Mouse (Mus musculus): Measurements from ENCODE around the gene Atp6v0a1. TPM values are rescaled to one million over a fixed set of nuclear protein-coding genes. Genes with fewer than 3 reads are reported as not detected.

Gene Atp6v0a1
- polyA plus RNA-seq, 1 experiment from 2014 or later: 172 TPM

DNA sequence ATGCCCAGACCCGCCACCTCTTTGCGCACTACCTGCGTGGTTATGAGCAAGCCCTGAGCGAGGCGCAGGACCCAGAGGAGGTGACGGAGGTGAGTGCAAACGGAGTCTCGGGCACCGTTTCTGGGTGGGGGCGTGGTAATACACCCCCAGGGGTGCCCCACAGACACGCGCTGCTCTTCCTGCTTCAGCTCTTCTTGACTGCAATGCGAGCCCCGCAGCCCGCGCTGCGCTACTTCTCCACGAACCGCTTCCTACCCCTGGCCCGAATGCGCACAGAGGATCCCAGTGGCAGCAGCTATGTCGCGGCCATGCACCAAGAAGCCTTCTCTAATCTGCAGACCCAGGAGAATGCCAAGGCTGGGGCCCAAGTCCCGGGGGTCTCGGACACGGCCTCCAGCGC, 70.5 kb downstream of the Atp6v0a1 start:
- Histone ChIP-seq H3K36me3 (ENCODE audit: control insufficient read depth, insufficient read depth, low read length) (peaks cover 2% of the 10 kb centered on the region; the same call in 1 of the 2 replicates), H3K27me3 (ENCODE audit: control insufficient read depth, insufficient read depth, low read depth, low read length) (peaks cover 39% of the 10 kb centered on the region), H3K4me2 (ENCODE audit: low read length) (no peak overlapping the region), H3K4me1 (ENCODE audit: control insufficient read depth, insufficient read depth, low read length) (peaks cover 11% of the 10 kb centered on the region), H3K9me3 (replicated peaks; ENCODE audit: control insufficient read depth, low read length, poor library complexity, severe bottlenecking) (no peaks in the 10 kb centered on the region), H3K9ac (ENCODE audit: low read depth, low read length) (no peak overlapping the region), H3K27ac (ENCODE audit: low read length) (no peak overlapping the region), H3K4me3 (ENCODE audit: low read depth, low read length) (no peak overlapping the region)
- WGBS: 3% methylated on average over 26 of the region's 27 CpGs
- no peak for ATAC-seq

DNA sequence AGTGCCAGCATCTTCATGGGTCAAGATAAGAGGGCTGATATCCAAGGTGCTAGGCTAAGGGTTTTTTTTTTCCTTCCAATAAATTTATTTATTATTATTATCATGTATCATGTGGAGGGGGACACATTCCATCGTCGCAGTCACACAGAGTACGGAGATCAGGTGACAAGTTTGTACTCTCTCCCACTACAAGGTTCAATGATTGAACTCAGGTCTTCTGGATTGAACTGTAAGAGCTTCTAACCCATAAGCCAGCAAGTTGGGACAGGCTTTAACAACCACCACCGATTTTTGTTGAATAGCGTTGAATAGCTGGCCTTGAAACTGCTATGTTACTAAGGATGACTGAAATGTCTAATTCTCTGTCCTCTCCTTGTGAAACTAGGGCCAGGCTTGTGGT, 71.2 kb downstream of the Atp6v0a1 start:
- Histone ChIP-seq H3K27me3 (ENCODE audit: control insufficient read depth, insufficient read depth, low read depth, low read length) (peaks cover 39% of the 10 kb centered on the region), H3K27ac (ENCODE audit: low read length) (no peak overlapping the region), H3K9ac (ENCODE audit: low read depth, low read length) (no peak overlapping the region), H3K4me1 (ENCODE audit: control insufficient read depth, insufficient read depth, low read length) (peaks cover 11% of the 10 kb centered on the region), H3K36me3 (ENCODE audit: control insufficient read depth, insufficient read depth, low read length) (peaks cover 4% of the 10 kb centered on the region; the same call in 1 of the 2 replicates), H3K4me3 (ENCODE audit: low read depth, low read length) (no peak overlapping the region), H3K9me3 (replicated peaks; ENCODE audit: control insufficient read depth, low read length, poor library complexity, severe bottlenecking) (no peaks in the 10 kb centered on the region), H3K4me2 (ENCODE audit: low read length) (no peak overlapping the region)
- 63% methylated on average over 5 of the region's 5 CpGs for WGBS
- no peak for ATAC-seq

DNA sequence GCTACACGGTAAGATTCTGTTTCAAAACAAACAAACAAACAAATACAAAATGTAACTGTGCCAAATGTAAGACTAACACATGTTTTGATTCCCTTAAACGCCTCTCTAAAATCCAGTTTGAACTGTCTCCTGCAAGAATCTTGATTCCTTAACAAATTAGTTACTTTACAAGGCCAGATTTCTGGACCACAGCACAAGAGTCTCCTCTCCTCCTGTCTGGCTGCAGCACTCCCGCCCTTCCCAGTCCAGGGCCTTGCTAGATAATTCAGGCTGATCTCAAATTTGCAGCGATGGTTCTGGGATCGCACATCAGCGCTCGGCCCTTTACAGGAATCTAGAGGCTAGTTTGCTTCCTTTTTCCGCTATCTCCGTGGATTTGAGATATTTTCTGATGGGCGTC, 72.4 kb downstream of the Atp6v0a1 start:
- peak overlapping the region; percentile 90 for H3K4me2 ChIP-seq (ENCODE audit: low read length)
- H3K27ac ChIP-seq (ENCODE audit: low read length): peak overlapping the region; percentile 93
- no peak for ATAC-seq
- peak overlapping the region; percentile 93 for H3K9ac ChIP-seq (ENCODE audit: low read depth, low read length)
- peaks cover 39% of the 10 kb centered on the region for H3K27me3 ChIP-seq (ENCODE audit: control insufficient read depth, insufficient read depth, low read depth, low read length)
- H3K36me3 ChIP-seq (ENCODE audit: control insufficient read depth, insufficient read depth, low read length): peaks cover 4% of the 10 kb centered on the region; the same call in 1 of the 2 replicates
- no peaks in the 10 kb centered on the region for H3K9me3 ChIP-seq (replicated peaks; ENCODE audit: control insufficient read depth, low read length, poor library complexity, severe bottlenecking)
- H3K4me3 ChIP-seq (ENCODE audit: low read depth, low read length): peak overlapping the region; percentile 84
- WGBS: 5% methylated on average over 10 of the region's 10 CpGs
- H3K4me1 ChIP-seq (ENCODE audit: control insufficient read depth, insufficient read depth, low read length): peaks cover 20% of the 10 kb centered on the region

DNA sequence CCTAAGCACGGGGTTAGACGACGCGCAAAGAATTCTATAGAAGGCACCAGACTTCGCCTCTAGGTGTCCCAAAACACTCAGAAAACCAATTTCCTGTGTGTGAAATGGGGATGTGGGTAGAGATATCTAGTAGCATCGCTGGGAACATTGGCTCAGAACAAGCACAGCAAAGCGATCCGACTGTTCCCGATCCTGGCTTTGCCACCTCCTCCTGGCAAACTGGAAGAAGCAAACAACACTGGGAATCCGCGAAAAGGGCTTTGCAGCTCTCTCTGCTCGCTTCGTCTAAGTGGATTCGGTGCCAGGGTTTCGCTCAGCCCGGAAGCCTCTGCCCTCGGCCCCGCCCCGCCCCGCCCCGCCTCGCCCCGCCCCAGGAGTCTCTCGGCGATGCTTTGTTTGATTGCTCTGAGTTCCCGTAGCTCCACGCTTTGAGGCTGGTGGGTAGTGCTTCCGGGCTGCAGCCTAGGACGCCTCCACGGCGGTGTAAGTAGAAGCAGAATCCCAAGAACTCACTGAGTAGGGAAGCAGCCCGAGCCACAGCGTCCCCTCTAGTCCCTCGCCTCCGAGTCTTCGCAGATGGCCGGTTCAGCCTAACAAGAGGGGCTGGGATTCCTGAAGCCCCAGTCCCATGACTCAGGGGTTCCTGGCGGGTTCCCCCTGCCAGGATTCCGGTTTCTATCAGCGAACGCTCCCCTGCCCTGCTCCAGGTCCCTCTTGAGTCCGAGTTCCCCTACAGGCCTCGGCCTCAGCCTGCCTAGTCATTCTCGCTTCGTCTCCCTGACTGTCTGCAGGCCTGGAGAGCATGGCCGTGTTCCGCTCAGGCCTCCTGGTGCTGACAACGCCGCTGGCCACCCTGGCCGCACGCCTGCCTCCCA, 73.2 kb downstream of the Atp6v0a1 start, which contains the start of gene Coasy:
Coasy (plus strand) TSS at position 358 of the 875 bp plus-strand sequence.
- peak; percentile 91 for ATAC-seq
- Histone ChIP-seq H3K27ac (ENCODE audit: low read length) (peak within 1 kb of the TSS; percentile 93), H3K9ac (ENCODE audit: low read depth, low read length) (peak within 1 kb of the TSS; percentile 93), H3K27me3 (ENCODE audit: control insufficient read depth, insufficient read depth, low read depth, low read length) (peaks cover 36% of the 10 kb centered on the region), H3K4me1 (ENCODE audit: control insufficient read depth, insufficient read depth, low read length) (peaks cover 20% of the 10 kb centered on the region), H3K4me3 (ENCODE audit: low read depth, low read length) (peak within 1 kb of the TSS; percentile 84), H3K9me3 (replicated peaks; ENCODE audit: control insufficient read depth, low read length, poor library complexity, severe bottlenecking) (no peaks in the 10 kb centered on the region), H3K4me2 (ENCODE audit: low read length) (peak within 1 kb of the TSS; percentile 90), H3K36me3 (ENCODE audit: control insufficient read depth, insufficient read depth, low read length) (0 out of 2 replicates have a peak, but pooled peaks cover 4% of the 10 kb centered on the region)
- WGBS: 0% methylated on average over 51 of the region's 51 CpGs

DNA sequence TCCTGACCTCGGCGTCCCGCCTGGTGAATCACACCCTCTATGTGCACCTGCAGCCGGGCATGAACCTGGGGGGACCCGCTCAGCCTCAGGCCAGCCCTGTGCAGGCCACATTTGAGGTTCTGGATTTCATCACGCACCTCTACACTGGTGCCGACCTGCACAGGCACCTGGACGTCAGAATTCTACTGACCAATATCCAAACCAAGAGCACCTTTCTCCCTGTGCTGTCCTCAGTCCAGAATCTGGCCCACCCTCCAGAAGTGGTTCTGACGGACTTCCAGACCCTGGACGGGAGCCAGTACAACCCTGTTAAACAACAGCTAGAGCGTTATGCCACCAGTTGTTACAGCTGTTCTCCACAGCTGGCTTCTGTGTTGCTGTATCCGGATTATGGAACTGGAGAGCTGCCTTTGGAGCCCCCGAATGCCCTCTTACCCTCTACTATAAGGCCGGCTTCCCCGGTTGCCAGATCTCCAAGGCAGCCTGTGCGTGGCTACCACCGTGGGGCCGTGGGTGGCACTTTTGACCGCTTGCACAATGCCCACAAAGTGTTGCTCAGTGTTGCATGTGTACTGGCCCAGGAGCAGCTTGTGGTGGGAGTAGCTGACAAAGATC, 73.9 kb downstream of the Atp6v0a1 start:
- Histone ChIP-seq H3K9ac (ENCODE audit: low read depth, low read length) (peak overlapping the region; percentile 93), H3K27ac (ENCODE audit: low read length) (peak overlapping the region; percentile 93), H3K4me2 (ENCODE audit: low read length) (peak overlapping the region; percentile 90), H3K27me3 (ENCODE audit: control insufficient read depth, insufficient read depth, low read depth, low read length) (peaks cover 28% of the 10 kb centered on the region), H3K9me3 (replicated peaks; ENCODE audit: control insufficient read depth, low read length, poor library complexity, severe bottlenecking) (no peaks in the 10 kb centered on the region), H3K4me3 (ENCODE audit: low read depth, low read length) (peak overlapping the region; percentile 84), H3K36me3 (ENCODE audit: control insufficient read depth, insufficient read depth, low read length) (0 out of 2 replicates have a peak, but pooled peaks cover 4% of the 10 kb centered on the region), H3K4me1 (ENCODE audit: control insufficient read depth, insufficient read depth, low read length) (peaks cover 27% of the 10 kb centered on the region)
- no peak; the same call in none of the 2 replicates for ATAC-seq
- WGBS: 32% methylated on average over 19 of the region's 19 CpGs

DNA sequence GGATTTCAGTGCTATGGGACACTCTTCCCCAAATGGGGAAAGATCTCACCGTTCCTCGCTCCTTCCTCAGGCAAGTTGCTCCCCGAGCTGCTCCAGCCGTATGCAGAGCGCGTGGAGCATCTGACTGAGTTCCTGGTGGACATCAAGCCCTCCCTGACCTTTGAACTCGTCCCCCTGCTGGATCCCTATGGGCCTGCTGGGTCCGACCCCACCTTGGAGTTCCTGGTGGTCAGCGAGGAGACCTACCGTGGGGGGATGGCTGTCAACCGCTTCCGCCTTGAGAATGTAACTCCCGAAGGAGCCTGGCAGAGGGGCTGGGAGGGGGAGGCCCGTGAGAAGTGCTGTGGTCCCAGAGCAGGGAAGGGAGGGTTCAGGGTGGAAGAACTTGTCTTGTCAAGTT, 75.0 kb downstream of the Atp6v0a1 start:
- H3K4me3 ChIP-seq (ENCODE audit: low read depth, low read length): no peak overlapping the region
- H3K4me1 ChIP-seq (ENCODE audit: control insufficient read depth, insufficient read depth, low read length): peaks cover 32% of the 10 kb centered on the region
- H3K27me3 ChIP-seq (ENCODE audit: control insufficient read depth, insufficient read depth, low read depth, low read length): peaks cover 18% of the 10 kb centered on the region
- no peak overlapping the region for H3K9ac ChIP-seq (ENCODE audit: low read depth, low read length)
- H3K27ac ChIP-seq (ENCODE audit: low read length): no peak overlapping the region
- WGBS: 91% methylated on average over 14 of the region's 14 CpGs
- H3K9me3 ChIP-seq (replicated peaks; ENCODE audit: control insufficient read depth, low read length, poor library complexity, severe bottlenecking): no peaks in the 10 kb centered on the region
- H3K4me2 ChIP-seq (ENCODE audit: low read length): no peak overlapping the region
- H3K36me3 ChIP-seq (ENCODE audit: control insufficient read depth, insufficient read depth, low read length): peaks cover 6% of the 10 kb centered on the region; the same call in 1 of the 2 replicates
- ATAC-seq: no peak

DNA sequence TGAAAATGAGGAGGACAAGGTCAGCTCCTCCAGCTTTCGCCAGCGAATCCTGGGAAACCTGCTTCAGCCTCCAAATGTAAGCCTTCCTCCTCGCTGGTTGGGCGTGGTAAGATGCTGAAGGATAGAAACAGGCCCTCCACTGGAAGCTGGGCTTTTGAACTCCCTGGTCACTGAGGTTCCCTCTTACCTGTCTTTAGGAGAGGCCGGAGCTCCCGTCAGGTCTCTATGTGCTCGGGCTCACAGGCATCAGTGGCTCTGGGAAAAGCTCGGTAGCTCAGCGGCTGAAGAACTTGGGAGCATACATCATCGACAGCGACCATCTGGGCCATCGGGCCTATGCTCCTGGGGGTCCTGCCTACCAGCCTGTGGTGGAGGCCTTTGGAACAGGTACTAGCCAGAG, 75.6 kb downstream of the Atp6v0a1 start:
- no peak overlapping the region for H3K4me2 ChIP-seq (ENCODE audit: low read length)
- H3K4me1 ChIP-seq (ENCODE audit: control insufficient read depth, insufficient read depth, low read length): peaks cover 32% of the 10 kb centered on the region
- H3K27ac ChIP-seq (ENCODE audit: low read length): no peak overlapping the region
- peaks cover 12% of the 10 kb centered on the region for H3K27me3 ChIP-seq (ENCODE audit: control insufficient read depth, insufficient read depth, low read depth, low read length)
- no peak overlapping the region for H3K9ac ChIP-seq (ENCODE audit: low read depth, low read length)
- 97% methylated on average over 12 of the region's 12 CpGs for WGBS
- no peak overlapping the region for H3K4me3 ChIP-seq (ENCODE audit: low read depth, low read length)
- peaks cover 12% of the 10 kb centered on the region; the same call in 1 of the 2 replicates for H3K36me3 ChIP-seq (ENCODE audit: control insufficient read depth, insufficient read depth, low read length)
- ATAC-seq: no peak
- no peaks in the 10 kb centered on the region for H3K9me3 ChIP-seq (replicated peaks; ENCODE audit: control insufficient read depth, low read length, poor library complexity, severe bottlenecking)

DNA sequence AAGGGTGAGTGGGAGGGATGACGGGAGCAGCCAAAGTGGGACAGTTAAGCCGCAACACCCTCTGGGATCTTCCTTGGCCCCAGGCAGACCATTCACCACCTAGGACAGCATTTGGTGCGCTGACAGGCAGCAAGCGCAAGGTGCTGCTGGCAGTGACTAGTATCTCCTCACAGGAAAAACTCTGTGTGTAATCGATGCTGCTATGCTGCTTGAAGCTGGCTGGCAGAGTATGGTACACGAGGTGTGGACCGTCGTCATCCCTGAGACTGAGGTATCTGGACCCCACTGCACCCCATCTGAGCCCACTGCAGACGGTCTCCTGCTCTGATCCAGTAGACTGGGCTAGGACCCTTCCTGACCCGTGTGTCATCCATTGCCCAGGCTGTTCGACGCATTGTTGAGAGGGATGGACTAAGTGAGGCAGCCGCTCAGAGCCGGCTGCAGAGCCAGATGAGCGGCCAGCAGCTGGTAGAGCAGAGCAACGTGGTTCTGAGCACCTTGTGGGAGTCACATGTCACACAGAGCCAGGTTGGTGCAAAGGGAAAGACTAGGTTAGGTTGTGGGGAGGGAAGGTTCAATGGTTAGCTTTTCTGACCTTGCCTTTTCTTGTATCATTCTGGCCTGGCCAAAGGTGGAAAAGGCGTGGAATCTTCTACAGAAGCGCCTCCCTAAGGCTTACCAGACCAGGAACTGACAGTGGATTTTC, 76.5 kb downstream of the Atp6v0a1 start:
- Histone ChIP-seq H3K27me3 (ENCODE audit: control insufficient read depth, insufficient read depth, low read depth, low read length) (peaks cover 3% of the 10 kb centered on the region), H3K36me3 (ENCODE audit: control insufficient read depth, insufficient read depth, low read length) (peaks cover 18% of the 10 kb centered on the region), H3K9me3 (replicated peaks; ENCODE audit: control insufficient read depth, low read length, poor library complexity, severe bottlenecking) (no peaks in the 10 kb centered on the region), H3K27ac (ENCODE audit: low read length) (no peak overlapping the region; the same call in 1 of the 2 replicates), H3K9ac (ENCODE audit: low read depth, low read length) (peak overlapping the region; percentile 47; the same call in 1 of the 2 replicates), H3K4me2 (ENCODE audit: low read length) (no peak overlapping the region), H3K4me1 (ENCODE audit: control insufficient read depth, insufficient read depth, low read length) (peaks cover 32% of the 10 kb centered on the region), H3K4me3 (ENCODE audit: low read depth, low read length) (no peak overlapping the region)
- 94% methylated on average over 18 of the region's 18 CpGs for WGBS
- no peak for ATAC-seq

All from midbrain, embryonic 16.5 days (tissue).